Mouse (Mus musculus) MEL (cell line): ENCODE measurements at regions not wholly inside any gene's neighbourhood (a gene's known extent, or its start where the extent isn't known, plus 50 kb on each side); places are given as distances from the start of the nearest gene placed in this dataset.

Experiments used
- DNase-seq: peaks from one replicate; pipeline ENCODE4 v3.0.0; 2011; ENCODE audit warnings: low read depth, low spot score
- H3K27ac ChIP-seq: 2 replicates; pipeline ENCODE4 v1.5.1; 2012; ENCODE audit warnings: low read depth, mild to moderate bottlenecking, control low read depth, low read length, moderate library complexity; ENCODE audit not compliant: control insufficient read depth
- H3K27me3 ChIP-seq, 2 experiments: fragments of 150-350 bp in 1 of 2; sonication (generic) in 1 of 2; 2 replicates each; pipeline ENCODE4 v1.6.1; 2012; ENCODE audit warnings: low read length in 2 of 2, mild to moderate bottlenecking in 2 of 2, improper control_type of control experiment in 1 of 2, moderate library complexity in 1 of 2; ENCODE audit not compliant: insufficient read depth in 2 of 2, control insufficient read depth in 1 of 2
- H3K36me3 ChIP-seq, 2 experiments: 2 replicates each; pipeline ENCODE4 v1.6.1; 2012 to 2014; ENCODE audit warnings: low read length in 2 of 2, improper control_type of control experiment in 1 of 2, inconsistent platforms in 1 of 2, mild to moderate bottlenecking in 1 of 2; ENCODE audit not compliant: insufficient read depth in 2 of 2, control insufficient read depth in 1 of 2
- H3K4me1 ChIP-seq, 2 experiments: fragments of 150-350 bp in 1 of 2; sonication (generic) in 1 of 2; 2 replicates each; pipeline ENCODE4 v1.6.1; 2012; ENCODE audit warnings: low read length in 2 of 2, improper control_type of control experiment in 1 of 2, mild to moderate bottlenecking in 1 of 2; ENCODE audit not compliant: insufficient read depth in 2 of 2, control insufficient read depth in 1 of 2
- H3K4me3 ChIP-seq, 2 experiments: fragments of 150-350 bp in 1 of 2; sonication (generic) in 1 of 2; 2 replicates each; pipeline ENCODE4 v1.5.1; 2012; ENCODE audit warnings: low read depth in 2 of 2, low read length in 2 of 2, mild to moderate bottlenecking in 2 of 2, moderate library complexity in 2 of 2, control low read depth in 1 of 2, improper control_type of control experiment in 1 of 2; ENCODE audit not compliant: control insufficient read depth in 1 of 2, insufficient read depth in 1 of 2
- H3K79me2 ChIP-seq: 2 replicates; pipeline ENCODE4 v1.6.1; 2012; ENCODE audit warnings: mild to moderate bottlenecking, low read length, moderate library complexity; ENCODE audit not compliant: control insufficient read depth, poor library complexity, insufficient read depth
- H3K9ac ChIP-seq: 2 replicates; pipeline ENCODE4 v1.6.1; 2012; ENCODE audit warnings: low read depth, mild to moderate bottlenecking, control low read depth, low read length, moderate library complexity; ENCODE audit not compliant: control insufficient read depth, poor library complexity, severe bottlenecking
- H3K9me3 ChIP-seq: fragments of 150-350 bp; sonication (generic); replicated peaks from 2 replicates; pipeline ENCODE4 v1.6.1; 2012; ENCODE audit warnings: mild to moderate bottlenecking, low read length, improper control_type of control experiment, moderate library complexity; ENCODE audit not compliant: insufficient read depth
- CHD2 ChIP-seq: IDR thresholded peaks from 2 replicates; pipeline ENCODE4 v1.6.1; 2011; ENCODE audit warnings: low read length, improper control_type of control experiment
- ETS1 ChIP-seq: IDR thresholded peaks from 2 replicates; pipeline ENCODE4 v1.6.1; 2012; ENCODE audit warnings: low read depth, mild to moderate bottlenecking, inconsistent platforms, low read length, improper control_type of control experiment, moderate library complexity
- GATA1 ChIP-seq: IDR thresholded peaks from 2 replicates; pipeline ENCODE4 v1.6.1; 2011; ENCODE audit warnings: low read depth, low read length, improper control_type of control experiment
- JUND ChIP-seq: IDR thresholded peaks from 2 replicates; pipeline ENCODE4 v1.6.1; 2011; ENCODE audit warnings: low read depth, mild to moderate bottlenecking, improper control_type of control experiment, low read length
- KAT2A ChIP-seq: conservative IDR thresholded peaks from 2 replicates; pipeline ENCODE4 v1.6.1; 2012; ENCODE audit warnings: low read depth, low read length, improper control_type of control experiment, inconsistent platforms
- MAFK ChIP-seq: IDR thresholded peaks from 2 replicates; pipeline ENCODE4 v1.6.1; 2011; ENCODE audit warnings: low read depth, mild to moderate bottlenecking, low read length, improper control_type of control experiment, borderline replicate concordance
- MAX ChIP-seq: IDR thresholded peaks from 2 replicates; pipeline ENCODE4 v1.6.1; 2011; ENCODE audit warnings: low read length, improper control_type of control experiment
- MXI1 ChIP-seq: IDR thresholded peaks from 2 replicates; pipeline ENCODE4 v1.6.1; 2011; ENCODE audit warnings: mild to moderate bottlenecking, low read depth, low read length, improper control_type of control experiment
- MYB ChIP-seq: IDR thresholded peaks from 2 replicates; pipeline ENCODE4 v1.6.1; 2011; ENCODE audit warnings: mild to moderate bottlenecking, low read depth, low read length, improper control_type of control experiment
- MYC ChIP-seq: IDR thresholded peaks from 2 replicates; pipeline ENCODE4 v1.6.1; 2011; ENCODE audit warnings: low read depth, mild to moderate bottlenecking, low read length, improper control_type of control experiment, moderate library complexity
- NRF1 ChIP-seq: IDR thresholded peaks from 2 replicates; pipeline ENCODE4 v1.6.1; 2014; ENCODE audit warnings: low read depth, mild to moderate bottlenecking, inconsistent platforms, low read length, improper control_type of control experiment, moderate library complexity; ENCODE audit not compliant: poor library complexity, insufficient read depth, severe bottlenecking
- POLR2AphosphoS5 ChIP-seq: IDR thresholded peaks from 2 replicates; pipeline ENCODE4 v1.6.1; 2012; ENCODE audit warnings: low read depth, borderline replicate concordance, mild to moderate bottlenecking, inconsistent platforms, low read length, moderate library complexity, mixed read lengths
- RAD21 ChIP-seq: IDR thresholded peaks from 2 replicates; pipeline ENCODE4 v1.6.1; 2011; ENCODE audit warnings: mild to moderate bottlenecking, low read depth, low read length, improper control_type of control experiment
- SIN3A ChIP-seq: IDR thresholded peaks from 2 replicates; pipeline ENCODE4 v1.6.1; 2012; ENCODE audit warnings: low read length, improper control_type of control experiment, inconsistent platforms
- TAL1 ChIP-seq: IDR thresholded peaks from 2 replicates; pipeline ENCODE4 v1.6.1; 2012; ENCODE audit warnings: mild to moderate bottlenecking, inconsistent platforms, low read length, moderate library complexity, mixed read lengths
- TBP ChIP-seq: IDR thresholded peaks from 2 replicates; pipeline ENCODE4 v1.8.0; 2011; ENCODE audit warnings: low read depth, low read length, improper control_type of control experiment
- TCF12 ChIP-seq: IDR thresholded peaks from 2 replicates; pipeline ENCODE4 v1.6.1; 2014; ENCODE audit warnings: low read depth, mild to moderate bottlenecking, inconsistent platforms, low read length, improper control_type of control experiment, moderate library complexity
- USF1 ChIP-seq: IDR thresholded peaks from 2 replicates; pipeline ENCODE4 v1.6.1; 2014; ENCODE audit warnings: low read depth, mild to moderate bottlenecking, inconsistent platforms, low read length, improper control_type of control experiment, moderate library complexity
- ZC3H11A ChIP-seq: IDR thresholded peaks from 2 replicates; pipeline ENCODE4 v1.6.1; 2012; ENCODE audit warnings: low read depth, mild to moderate bottlenecking, inconsistent platforms, low read length, improper control_type of control experiment
- ZKSCAN1 ChIP-seq: IDR thresholded peaks from 2 replicates; pipeline ENCODE4 v1.6.1; 2012; ENCODE audit warnings: low read depth, mild to moderate bottlenecking, inconsistent platforms, low read length, improper control_type of control experiment, moderate library complexity
- ZMIZ1 ChIP-seq: IDR thresholded peaks from 2 replicates; pipeline ENCODE4 v1.6.1; 2012; ENCODE audit warnings: low read depth, mild to moderate bottlenecking, inconsistent platforms, low read length, improper control_type of control experiment, moderate library complexity

GRCm38 (mm10) chr3:40058281-40058680, 472.8 kb upstream of the Intu start:
- TF ChIP-seq JUND (no peak), TBP (no peak), CHD2 (no peak), ZKSCAN1 (no peak), GATA1 (no peak), ZMIZ1 (no peak), TCF12 (no peak), NRF1 (no peak), MAFK (no peak), USF1 (no peak), ZC3H11A (no peak), MAX (no peak)
- Histone ChIP-seq H3K9me3 (no peaks in the 10 kb centered on the region), H3K79me2 (no peaks in the 10 kb centered on the region), H3K4me1 (no peaks in the 10 kb centered on the region), H3K4me3 (no peak overlapping the region), H3K9ac (no peak overlapping the region), H3K36me3 (no peaks in the 10 kb centered on the region), H3K27ac (no peak overlapping the region), H3K27me3 (no peaks in the 10 kb centered on the region)
- DNase-seq: no peak

- H3K27ac ChIP-seq: no peak overlapping the region
- H3K27me3 ChIP-seq: no peaks in the 10 kb centered on the region
- H3K79me2 ChIP-seq: no peaks in the 10 kb centered on the region
- no peak overlapping the region for H3K4me3 ChIP-seq
- H3K9me3 ChIP-seq: no peaks in the 10 kb centered on the region
- H3K4me1 ChIP-seq: no peaks in the 10 kb centered on the region
- TF ChIP-seq JUND (no peak), TCF12 (no peak), ZMIZ1 (no peak), GATA1 (no peak), MYB (no peak), TBP (no peak), KAT2A (no peak), MYC (no peak), POLR2AphosphoS5 (no peak), USF1 (no peak), ZC3H11A (no peak), MXI1 (no peak), CHD2 (no peak), SIN3A (no peak), TAL1 (no peak), RAD21 (no peak), ETS1 (no peak)
- TF ChIP-seq, all 39 proteins: peak for 0
- Histone ChIP-seq H3K9ac (no peak overlapping the region), H3K36me3 (no peaks in the 10 kb centered on the region)
- no peak for DNase-seq
Measured at GRCm38 (mm10) chr3:40058719-40059420, 472.2 kb upstream of the Intu start.
